Mouse (Mus musculus) olfactory bulb, adult 2 months (tissue): ENCODE results near the gene Filip1.

Experiments used
- CTCF ChIP-seq: fragments of 200-500 bp; IDR thresholded peaks from 2 replicates; pipeline ENCODE4 v1.5.1; 2012; ENCODE audit warnings: low read depth, mild to moderate bottlenecking, low read length, moderate library complexity; ENCODE audit not compliant: insufficient read depth
- POLR2A ChIP-seq: fragments of 200-500 bp; IDR thresholded peaks from 2 replicates; pipeline ENCODE4 v1.6.1; 2012; ENCODE audit warnings: mild to moderate bottlenecking, low read depth, low read length, moderate library complexity; ENCODE audit not compliant: insufficient read depth

DNA sequence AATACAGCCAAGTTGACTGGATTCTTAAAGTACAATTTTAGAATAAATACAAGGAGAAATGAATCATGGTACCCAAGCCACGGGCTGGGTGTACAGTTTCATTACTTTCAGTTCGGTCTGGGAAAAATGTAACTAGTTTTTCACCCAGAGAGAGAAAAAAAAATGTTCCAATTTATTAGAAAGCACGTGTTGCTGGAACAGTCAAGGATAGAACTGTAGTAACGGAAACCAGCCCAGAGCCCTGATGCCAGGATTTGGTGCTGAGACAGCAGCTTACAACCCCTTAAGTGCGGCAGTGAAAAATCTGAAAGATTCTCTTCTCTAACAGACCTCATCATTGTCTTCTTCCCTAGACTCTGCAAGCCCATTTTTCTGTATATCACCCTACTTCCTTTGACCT is 118.0 kb downstream of the Filip1 start:
- TF ChIP-seq POLR2A: no peak
- no peak for TF ChIP-seq CTCF
